Mouse (Mus musculus) liver (tissue): Measurements from ENCODE around the gene Actb.

ENCODE experiments used
- DNase-seq: peaks from one replicate; pipeline ENCODE4 v3.0.0-alpha.2; 2020; ENCODE audit warnings: mixed read lengths

Gene Actb

GRCm38 (mm10) chr5:142921074-142921459 is 14.5 kb upstream of the Actb start:
- DNase-seq, result no peak

GRCm38 (mm10) chr5:142920311-142921073 is 13.9 kb upstream of the Actb start:
- peak; percentile 96 for DNase-seq

- no peak for DNase-seq
Observed at GRCm38 (mm10) chr5:142917402-142917801, 10.8 kb upstream of the Actb start.

GRCm38 (mm10) chr5:142916593-142916992 is 10.0 kb upstream of the Actb start:
- no peak for DNase-seq

GRCm38 (mm10) chr5:142915231-142915630 is 8.7 kb upstream of the Actb start:
- no peak for DNase-seq

- DNase-seq, result no peak
Observed at GRCm38 (mm10) chr5:142912739-142913138, 6.2 kb upstream of the Actb start.

- DNase-seq, result no peak
Observed at GRCm38 (mm10) chr5:142912320-142912719, 5.8 kb upstream of the Actb start.

- no peak for DNase-seq
Observed at GRCm38 (mm10) chr5:142911629-142912028, 5.1 kb upstream of the Actb start.

GRCm38 (mm10) chr5:142909576-142910278 is 3.2 kb upstream of the Actb start:
- DNase-seq, result peak; percentile 57

- peak; percentile 45 for DNase-seq
Observed at GRCm38 (mm10) chr5:142908941-142909575, 2.5 kb upstream of the Actb start.

- DNase-seq, result peak; percentile 71
Observed at GRCm38 (mm10) chr5:142907803-142908559, 1.4 kb upstream of the Actb start.

GRCm38 (mm10) chr5:142907048-142907802 is 671 bp upstream of the Actb start:
- peak; percentile 32 for DNase-seq

- peak; percentile 99 for DNase-seq
Observed at GRCm38 (mm10) chr5:142905725-142906531, 626 bp downstream of the Actb start.

GRCm38 (mm10) chr5:142905038-142905695 is 1.4 kb downstream of the Actb start:
- no peak for DNase-seq

GRCm38 (mm10) chr5:142904208-142905037 is 2.1 kb downstream of the Actb start:
- no peak for DNase-seq

- no peak for DNase-seq
Observed at GRCm38 (mm10) chr5:142903470-142904207, 2.9 kb downstream of the Actb start.

- DNase-seq, result no peak
Observed at GRCm38 (mm10) chr5:142902506-142903314, 3.8 kb downstream of the Actb start.

- DNase-seq, result no peak
Observed at GRCm38 (mm10) chr5:142901846-142902505, 4.6 kb downstream of the Actb start.
